Mouse (Mus musculus) adrenal gland, adult 10 weeks (tissue): Measurements from ENCODE around the gene Nup133. TPM values are rescaled to one million over a fixed set of nuclear protein-coding genes. Genes with fewer than 3 reads are reported as not detected.

Experiments
- polyA plus RNA-seq: library from polyadenylated mRNA; stranded (reverse); fragments of 350-450 nt; fragmentation: Illumina TruSeq; extraction: RNeasy Lipid Tissue Mini Kit (QIAGEN cat#74804); gene quantifications from one replicate; pipeline ENCODE4 v1.2.3, GENCODE M21; 2014; ENCODE audit warnings: low read depth, low replicate concordance

Gene Nup133
- 7.6 TPM for polyA plus RNA-seq

GRCm38 (mm10) chr8:123948942-123949685 is at the start of gene Nup133:
Gene Nup133 (minus strand): TSS chr8:123949265.

GRCm38 (mm10) chr8:123982826-123983400 is 33.8 kb upstream of the Nup133 start, which contains the start of gene Abcb10:
Gene Abcb10 (minus strand): TSS chr8:123983122.

GRCm38 (mm10) chr8:123894502-123895097 is 54.5 kb downstream of the Nup133 start, which contains the start of gene Acta1:
Gene Acta1 (minus strand): TSS chr8:123894751.

GRCm38 (mm10) chr8:123859648-123860259 is 89.3 kb downstream of the Nup133 start, which contains the start of gene Ccsap:
Gene Ccsap (minus strand): TSS chr8:123860209.

Other genes with a start within 250 kb of the Nup133 start
- gene Rab4a, start 143.3 kb downstream of the Nup133 start, polyA plus RNA-seq: 11.8 TPM
- gene Ccsap, start 89.1 kb downstream of the Nup133 start, polyA plus RNA-seq: 1.1 TPM
- 0.99 TPM for gene Acta1, start 54.5 kb downstream of the Nup133 start, polyA plus RNA-seq
- 10.0 TPM for gene Abcb10, start 33.9 kb upstream of the Nup133 start, polyA plus RNA-seq
- gene Taf5l, start 72.1 kb upstream of the Nup133 start, polyA plus RNA-seq: 6.6 TPM
- 7.8 TPM for gene Urb2, start 72.2 kb upstream of the Nup133 start, polyA plus RNA-seq